Mouse (Mus musculus) frontal cortex, postnatal 10 days (tissue): ENCODE results near the gene Sdf4.

Experiments
- DNase-seq, 2 experiments: peaks; one replicate each; pipeline ENCODE4 v3.0.0; 2022; ENCODE audit warnings: low spot score in 2 of 2, mixed read lengths in 1 of 2

Sdf4 gene

GRCm38 (mm10) chr4:156054606-156055005, 61.9 kb downstream of the Sdf4 start:
- no peak for DNase-seq

- DNase-seq, result no peak
Measured at GRCm38 (mm10) chr4:156055173-156055572, 62.5 kb downstream of the Sdf4 start.

- DNase-seq, result no peak
Measured at GRCm38 (mm10) chr4:156057702-156058101, 65.0 kb downstream of the Sdf4 start.

DNA sequence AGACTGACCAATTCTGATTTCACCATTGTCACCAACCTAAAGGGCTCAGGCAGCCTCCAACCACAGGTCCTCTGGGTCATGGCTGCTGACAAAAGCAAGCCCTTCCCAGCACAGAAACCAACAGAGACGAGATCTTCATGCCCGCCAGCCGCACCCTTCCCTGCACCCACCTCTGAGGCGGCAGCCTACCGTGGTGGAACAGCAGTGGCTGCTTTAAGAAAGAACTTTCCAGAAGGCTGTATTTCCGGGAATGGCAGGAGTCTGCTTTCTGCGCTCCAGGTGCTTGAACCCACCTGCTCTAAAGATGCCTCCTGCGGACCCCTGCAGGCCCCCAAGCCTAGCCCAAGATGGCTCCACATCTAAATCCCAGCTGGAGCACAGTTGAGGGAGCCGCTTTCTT, 66.2 kb downstream of the Sdf4 start:
- no peak for DNase-seq

DNA sequence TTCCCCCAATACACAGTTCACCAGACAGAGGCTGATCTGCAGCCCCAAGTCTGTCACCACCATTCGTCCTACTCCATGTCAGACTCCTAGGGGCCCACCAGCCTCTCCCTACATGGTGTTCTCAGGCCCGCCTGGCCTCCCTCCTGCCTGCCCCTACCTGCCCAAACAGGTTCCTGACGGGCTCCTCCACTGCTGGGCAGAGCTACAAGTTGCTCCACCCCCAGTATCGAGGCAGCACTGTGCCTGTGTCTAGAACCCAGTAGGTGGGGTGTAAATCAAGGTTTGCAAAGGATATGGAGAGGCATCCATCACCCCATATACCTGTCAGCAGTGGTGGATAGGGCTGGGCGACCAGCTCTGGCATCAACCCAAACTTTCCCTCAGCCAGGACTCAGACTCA, 66.6 kb downstream of the Sdf4 start, which contains the start of gene Ttll10:
TSS of gene Ttll10 (minus strand) at position 154 of the 400 bp plus-strand sequence.
- no peak for DNase-seq

- no peak for DNase-seq
Measured at GRCm38 (mm10) chr4:156059713-156060112, 67.0 kb downstream of the Sdf4 start.
